Mouse (Mus musculus) kidney, embryonic 14.5 days (tissue): ENCODE measurements around the gene Kdm1b. TPM values are rescaled to one million over a fixed set of nuclear protein-coding genes. Genes with fewer than 3 reads are reported as not detected.
A peak's percentile ranks its signal among the peaks of the same experiment; 100 is the strongest.

Experiments used
- ATAC-seq: fragments of 200-750 bp; cut with Nextera tagmentation; 2 replicates; pipeline ENCODE4 v1.8.0; 2017; ENCODE audit warnings: moderate number of reproducible peaks, mild to moderate bottlenecking, moderate TSS enrichment, moderate library complexity; ENCODE audit not compliant: low FRiP score, low TSS enrichment
- H3K27ac ChIP-seq: fragments of 300-500 bp; sonication (generic); 2 replicates; pipeline ENCODE4 v1.5.1; 2014; ENCODE audit warnings: low read depth, mild to moderate bottlenecking, low read length, moderate library complexity, mixed read lengths
- H3K27me3 ChIP-seq: fragments of 300-500 bp; sonication (generic); 2 replicates; pipeline ENCODE4 v1.6.1; 2014; ENCODE audit warnings: mild to moderate bottlenecking, low read length; ENCODE audit not compliant: control insufficient read depth, insufficient read depth
- H3K36me3 ChIP-seq: fragments of 300-500 bp; sonication (generic); 2 replicates; pipeline ENCODE4 v1.6.1; 2014; ENCODE audit warnings: low read length, mixed read lengths; ENCODE audit not compliant: control insufficient read depth, insufficient read depth
- H3K4me1 ChIP-seq: fragments of 300-500 bp; sonication (generic); 2 replicates; pipeline ENCODE4 v1.6.1; 2014; ENCODE audit warnings: low read length, mixed read lengths; ENCODE audit not compliant: control insufficient read depth, insufficient read depth
- H3K4me2 ChIP-seq: fragments of 300-500 bp; sonication (generic); replicated peaks from 2 replicates; pipeline ENCODE4 v1.6.1; 2014; ENCODE audit warnings: low read depth, mild to moderate bottlenecking, low read length
- H3K4me3 ChIP-seq: fragments of 300-500 bp; sonication (generic); 2 replicates; pipeline ENCODE4 v1.5.1; 2014; ENCODE audit warnings: mild to moderate bottlenecking, low read length
- H3K9ac ChIP-seq: fragments of 300-500 bp; sonication (generic); 2 replicates; pipeline ENCODE4 v1.6.1; 2014; ENCODE audit warnings: low read depth, mild to moderate bottlenecking, low read length, moderate library complexity
- H3K9me3 ChIP-seq: fragments of 300-500 bp; sonication (generic); 2 replicates; pipeline ENCODE4 v1.6.1; 2016; ENCODE audit warnings: low read length; ENCODE audit not compliant: control insufficient read depth
- WGBS: fragments of 180-500 bp; shearing (Covaris S2); extraction: QIAGEN DNeasy Blood & Tissue Kit; methylation state at CpG from one replicate; pipeline ENCODE4 v1.1.7; 2014; 5-methylcytosine and 5-hydroxymethylcytosine counted together
- polyA plus RNA-seq: library from polyadenylated mRNA; unstranded; fragments of >200 nt; fragmentation: Nextera tagmentation; extraction: Ambion mirVana; gene quantifications from 2 replicates; pipeline ENCODE4 v1.2.1, GENCODE M21; 2014

Gene Kdm1b
- polyA plus RNA-seq, 1 experiment from 2014 or later, result 12.1 TPM

- Histone ChIP-seq H3K27me3 (no peaks in the 10 kb centered on the region), H3K4me3 (no peak overlapping the region), H3K27ac (no peak overlapping the region), H3K9ac (no peak overlapping the region), H3K4me2 (no peak overlapping the region), H3K4me1 (no peaks in the 10 kb centered on the region), H3K36me3 (peaks cover 86% of the 10 kb centered on the region), H3K9me3 (no peaks in the 10 kb centered on the region)
- ATAC-seq, result no peak
- 97% methylated on average over 2 of the region's 2 CpGs for WGBS
Measured at GRCm38 (mm10) chr13:47093791-47094190, 50.5 kb downstream of the Kdm1b start.

GRCm38 (mm10) chr13:47096591-47096990 is 53.3 kb downstream of the Kdm1b start:
- WGBS, result 90% methylated on average over 2 of the region's 2 CpGs

DNA sequence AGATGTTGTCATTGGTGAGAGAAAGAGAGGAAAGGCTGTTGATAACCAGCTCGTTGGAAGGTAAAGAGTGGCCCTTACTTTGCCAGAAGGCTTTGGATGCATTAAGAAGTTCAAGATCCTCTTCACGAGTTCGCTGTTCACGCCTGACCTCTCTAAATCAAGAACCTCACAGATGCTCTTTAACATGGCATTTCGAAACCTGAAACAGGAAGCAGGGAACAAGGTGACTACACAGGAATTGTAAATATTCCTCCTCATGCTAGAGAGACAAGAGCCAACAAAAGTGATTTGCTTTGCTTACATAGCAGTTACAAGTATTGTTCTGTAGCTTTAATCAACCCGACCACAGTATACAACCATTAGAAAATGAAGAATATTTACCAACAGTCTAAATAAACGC is 56.0 kb downstream of the Kdm1b start:
- ATAC-seq, result no peak
- Histone ChIP-seq H3K36me3 (peaks cover 71% of the 10 kb centered on the region), H3K4me2 (no peak overlapping the region), H3K9me3 (no peaks in the 10 kb centered on the region), H3K4me3 (no peak overlapping the region), H3K27ac (no peak overlapping the region), H3K9ac (no peak overlapping the region), H3K4me1 (peaks cover 14% of the 10 kb centered on the region), H3K27me3 (no peaks in the 10 kb centered on the region)
- 56% methylated on average over 7 of the region's 7 CpGs for WGBS

More at GRCm38 (mm10) chr13:47096591-47096990, 53.3 kb downstream of the Kdm1b start:
- Histone ChIP-seq H3K27ac (no peak overlapping the region), H3K27me3 (no peaks in the 10 kb centered on the region), H3K36me3 (peaks cover 85% of the 10 kb centered on the region), H3K9me3 (no peaks in the 10 kb centered on the region), H3K4me3 (no peak overlapping the region), H3K4me2 (no peak overlapping the region), H3K4me1 (no peaks in the 10 kb centered on the region), H3K9ac (no peak overlapping the region)
- ATAC-seq, result no peak

DNA sequence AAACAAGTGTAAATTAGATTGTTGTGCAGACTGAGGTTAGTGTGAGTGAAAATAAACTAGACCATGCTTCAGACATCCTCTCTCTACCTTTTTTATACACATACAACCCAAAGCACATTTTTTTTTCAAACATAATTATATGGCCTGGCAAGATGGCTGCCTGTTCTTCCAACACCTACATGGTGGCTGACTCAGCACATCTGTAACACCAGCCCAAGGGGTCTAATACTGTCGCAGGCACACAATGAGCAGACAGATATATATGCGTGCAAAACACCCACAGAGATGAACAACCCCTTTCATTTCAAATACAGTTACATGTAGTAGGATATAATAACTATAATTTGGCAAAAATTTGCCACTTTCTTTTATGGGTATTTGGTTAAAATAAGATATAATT is 57.3 kb downstream of the Kdm1b start:
- H3K27ac ChIP-seq, result no peak overlapping the region
- WGBS, result 93% methylated on average over 2 of the region's 2 CpGs
- H3K36me3 ChIP-seq, result peaks cover 60% of the 10 kb centered on the region
- no peak overlapping the region for H3K4me3 ChIP-seq
- H3K9me3 ChIP-seq, result no peaks in the 10 kb centered on the region
- no peak overlapping the region for H3K4me2 ChIP-seq
- ATAC-seq, result no peak
- H3K9ac ChIP-seq, result no peak overlapping the region
- H3K27me3 ChIP-seq, result no peaks in the 10 kb centered on the region
- H3K4me1 ChIP-seq, result peaks cover 15% of the 10 kb centered on the region

- Histone ChIP-seq H3K27ac (no peak overlapping the region), H3K4me1 (peaks cover 19% of the 10 kb centered on the region), H3K9ac (peak overlapping the region; percentile 99; the same call in 1 of the 2 replicates), H3K36me3 (peaks cover 29% of the 10 kb centered on the region), H3K9me3 (no peaks in the 10 kb centered on the region), H3K27me3 (no peaks in the 10 kb centered on the region), H3K4me3 (peak overlapping the region; percentile 94), H3K4me2 (peak overlapping the region; percentile 78)
- WGBS, result 20% methylated on average over 2 of the region's 2 CpGs
- ATAC-seq, result no peak
Measured at GRCm38 (mm10) chr13:47104146-47104545, 60.8 kb downstream of the Kdm1b start.

DNA sequence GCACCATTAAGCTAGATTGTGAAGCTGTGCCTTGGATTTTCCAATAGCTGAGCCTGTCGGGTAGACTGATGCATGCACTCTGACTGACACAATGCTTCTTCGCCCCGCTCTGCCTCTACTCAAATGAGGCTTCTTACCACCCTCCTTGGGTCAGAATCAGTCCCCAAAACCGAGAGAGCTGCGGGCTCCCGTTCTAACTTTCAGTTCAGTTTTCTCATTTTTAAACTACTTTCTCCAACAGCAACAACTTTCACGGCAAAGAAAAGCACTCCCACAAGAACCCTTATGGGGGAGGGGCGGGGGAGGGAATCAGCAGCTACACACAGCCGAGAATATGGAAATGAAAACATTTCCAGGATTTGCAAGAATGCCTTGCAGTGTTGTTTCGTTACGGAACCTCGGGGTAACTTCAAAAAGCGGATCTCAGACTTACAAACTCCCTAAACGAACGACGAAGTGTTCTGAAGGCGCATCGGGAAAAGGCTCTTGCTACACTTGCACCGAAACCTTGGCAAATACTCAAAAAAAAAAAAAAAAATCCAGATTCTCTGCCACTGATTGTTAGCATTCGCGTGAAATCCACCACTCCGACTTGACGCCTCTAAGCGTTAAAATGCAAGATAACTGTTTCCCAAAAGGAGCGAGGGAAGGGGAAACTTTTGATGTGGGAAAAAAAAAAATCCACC is 61.7 kb downstream of the Kdm1b start:
- peak overlapping the region; percentile 94 for H3K4me3 ChIP-seq
- H3K4me2 ChIP-seq, result peak overlapping the region; percentile 78
- H3K36me3 ChIP-seq, result peaks cover 21% of the 10 kb centered on the region
- peak overlapping the region; percentile 100 for H3K27ac ChIP-seq
- peak overlapping the region; percentile 99 for H3K9ac ChIP-seq
- peaks cover 19% of the 10 kb centered on the region for H3K4me1 ChIP-seq
- ATAC-seq, result no peak
- under 1% methylated on average over 25 of the region's 25 CpGs for WGBS
- H3K9me3 ChIP-seq, result no peaks in the 10 kb centered on the region
- H3K27me3 ChIP-seq, result no peaks in the 10 kb centered on the region

DNA sequence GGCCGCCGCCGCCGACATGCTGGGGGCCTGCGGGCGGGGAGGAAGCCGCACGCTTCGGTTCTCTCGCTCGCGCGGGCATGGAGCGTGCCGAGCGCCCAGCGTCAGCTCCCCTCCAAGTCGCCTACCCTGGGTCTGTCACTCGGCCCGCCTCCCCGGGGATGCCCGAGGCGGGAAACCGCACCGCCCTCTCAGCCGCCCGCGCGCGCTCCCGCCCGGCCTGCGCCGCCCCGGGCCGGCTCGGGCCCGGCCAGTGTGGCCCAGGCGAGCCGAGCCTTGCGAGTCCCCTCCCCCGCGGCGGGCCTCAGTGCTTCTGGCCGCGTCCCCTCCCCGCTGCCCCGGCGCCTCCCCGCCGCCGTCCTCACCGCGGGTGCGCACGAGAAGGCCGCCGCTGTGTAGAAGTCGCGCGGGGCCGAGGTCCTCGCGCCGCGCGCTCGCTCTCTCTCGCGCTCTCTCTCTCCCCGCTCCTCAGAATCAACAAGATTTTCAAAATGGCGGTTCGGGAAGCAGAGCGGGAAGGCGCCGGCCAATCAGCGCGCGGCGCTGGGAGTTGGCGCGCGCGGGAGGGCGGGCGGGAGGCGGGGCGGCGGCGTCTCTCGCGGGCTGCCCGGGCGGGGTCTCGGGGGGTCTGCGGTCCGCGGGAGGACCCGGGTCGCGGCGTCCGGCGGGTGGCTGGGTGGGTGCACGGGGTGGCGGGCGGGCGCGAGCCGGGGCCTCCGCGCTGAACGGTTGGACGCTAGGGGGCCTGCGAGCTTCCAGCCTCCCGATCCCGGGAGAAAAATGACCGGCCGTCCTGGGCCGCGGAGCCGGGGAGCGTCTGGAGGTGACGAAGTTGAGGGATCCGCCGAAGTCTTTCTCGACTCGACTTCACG is 62.6 kb downstream of the Kdm1b start, which contains the start of gene Dek:
Gene Dek (minus strand): TSS at position 491 of the 869 bp plus-strand sequence.
- peak within 1 kb of the TSS; percentile 99 for H3K9ac ChIP-seq
- no peaks in the 10 kb centered on the region for H3K27me3 ChIP-seq
- H3K4me3 ChIP-seq, result peak within 1 kb of the TSS; percentile 94
- WGBS, result under 1% methylated on average over 93 of the region's 129 CpGs
- peak; percentile 94 for ATAC-seq
- H3K36me3 ChIP-seq, result peaks cover 14% of the 10 kb centered on the region
- peak within 1 kb of the TSS; percentile 78 for H3K4me2 ChIP-seq
- H3K27ac ChIP-seq, result peak within 1 kb of the TSS; percentile 100
- peaks cover 19% of the 10 kb centered on the region for H3K4me1 ChIP-seq
- H3K9me3 ChIP-seq, result no peaks in the 10 kb centered on the region

DNA sequence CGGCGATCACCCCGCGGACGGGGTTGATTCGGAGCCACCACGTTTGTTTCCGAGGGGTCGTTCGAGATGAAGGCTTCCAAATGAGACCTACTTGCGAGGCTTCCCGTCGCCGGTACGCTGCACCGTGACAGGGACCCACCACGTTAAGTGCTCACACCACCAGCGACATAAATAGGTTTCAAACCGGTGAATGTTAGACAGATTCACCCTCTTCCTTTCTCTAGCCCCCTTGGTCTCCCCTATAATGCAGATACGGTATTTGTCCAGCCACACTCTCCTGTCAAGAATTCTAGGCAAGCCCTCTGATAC is 63.2 kb downstream of the Kdm1b start:
- peak overlapping the region; percentile 99 for H3K9ac ChIP-seq
- peak overlapping the region; percentile 94 for H3K4me3 ChIP-seq
- H3K27ac ChIP-seq, result peak overlapping the region; percentile 100
- WGBS, result under 1% methylated on average over 20 of the region's 20 CpGs
- peaks cover 19% of the 10 kb centered on the region for H3K4me1 ChIP-seq
- H3K36me3 ChIP-seq, result peaks cover 8% of the 10 kb centered on the region
- ATAC-seq, result peak; percentile 3; the same call in 1 of the 2 replicates
- no peaks in the 10 kb centered on the region for H3K27me3 ChIP-seq
- H3K9me3 ChIP-seq, result no peaks in the 10 kb centered on the region
- peak overlapping the region; percentile 78 for H3K4me2 ChIP-seq

GRCm38 (mm10) chr13:47109239-47109638 is 65.9 kb downstream of the Kdm1b start:
- no peak for ATAC-seq
- H3K9me3 ChIP-seq, result no peaks in the 10 kb centered on the region
- H3K27me3 ChIP-seq, result no peaks in the 10 kb centered on the region
- H3K36me3 ChIP-seq, result no peaks in the 10 kb centered on the region
- no peak overlapping the region for H3K4me2 ChIP-seq
- peaks cover 5% of the 10 kb centered on the region; the same call in 1 of the 2 replicates for H3K4me1 ChIP-seq
- WGBS, result 71% methylated on average over 2 of the region's 2 CpGs
- no peak overlapping the region for H3K4me3 ChIP-seq
- no peak overlapping the region for H3K27ac ChIP-seq
- no peak overlapping the region for H3K9ac ChIP-seq
